Mouse (Mus musculus): ENCODE results near the gene Nup85.
A peak's percentile ranks its signal among the peaks of the same experiment; 100 is the strongest.
"Not testable (repeated sequence)": the region's sequence is repeated elsewhere in the genome, so short reads cannot be mapped to it uniquely, and the experiment has no call there.

Nup85 gene

DNA sequence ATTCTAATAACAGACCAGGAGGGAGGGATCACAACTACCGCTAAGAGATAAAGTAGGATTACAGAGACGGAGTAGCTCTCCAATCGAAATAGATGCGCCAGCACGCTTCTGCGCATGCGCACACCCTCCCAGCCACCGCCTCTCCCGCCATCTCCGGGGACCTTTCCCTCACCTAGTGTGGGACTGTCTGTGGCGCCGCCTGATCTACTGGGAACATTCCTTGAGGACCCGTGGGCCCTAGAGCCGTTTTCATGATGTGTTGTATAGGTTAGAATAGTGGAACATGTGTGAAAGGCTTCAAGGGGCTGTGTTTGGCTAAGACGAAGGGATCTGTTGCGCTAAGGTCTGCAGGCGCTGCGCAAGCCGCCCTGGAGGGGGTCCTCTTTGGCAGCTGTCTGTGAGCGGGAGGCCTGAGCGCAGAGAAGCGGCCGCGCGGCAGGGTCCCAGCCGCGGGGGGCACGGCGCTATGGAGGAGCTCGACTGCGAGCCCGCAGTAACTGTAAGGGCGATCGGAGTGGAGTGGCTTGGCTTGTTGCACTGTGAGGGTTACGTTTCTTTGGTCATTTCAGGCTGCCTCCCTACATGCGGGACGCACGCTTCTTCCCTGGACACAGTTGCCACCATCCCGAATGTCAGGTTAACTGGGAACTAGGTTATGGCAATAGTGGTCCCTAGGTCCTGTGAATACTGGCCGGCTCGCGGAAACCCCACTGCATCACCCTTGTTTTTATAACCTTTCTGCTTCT lies at the start of gene Nup85:
Nup85 (plus strand) TSS at position 371 of the 746 bp plus-strand sequence.
- ATAC-seq (ENCODE audit: insufficient number of reproducible peaks, low FRiP score, low TSS enrichment): peak; percentile 74; the same call in 1 of the 2 replicates

DNA sequence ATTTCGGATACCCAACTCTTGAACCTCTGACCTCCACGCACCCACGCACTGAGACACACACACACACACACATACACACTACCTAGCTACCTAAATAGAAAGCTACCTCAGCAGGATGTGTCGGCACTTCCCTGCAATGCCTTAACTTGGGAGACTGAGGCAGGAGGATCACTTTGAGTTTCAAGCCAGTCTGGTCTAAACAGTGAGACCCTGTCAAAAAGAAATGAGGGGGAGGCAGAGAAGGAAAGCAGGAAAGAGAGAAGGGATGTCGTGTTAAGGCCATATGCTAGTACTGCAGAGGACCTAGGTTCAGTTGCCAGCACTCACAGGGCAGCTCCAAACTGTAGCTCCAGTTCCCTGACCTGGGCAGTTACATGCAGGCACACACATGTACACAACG lies 49.2 kb upstream of the Nup85 start:
- no peak for ATAC-seq (ENCODE audit: insufficient number of reproducible peaks, low FRiP score, low TSS enrichment)

DNA sequence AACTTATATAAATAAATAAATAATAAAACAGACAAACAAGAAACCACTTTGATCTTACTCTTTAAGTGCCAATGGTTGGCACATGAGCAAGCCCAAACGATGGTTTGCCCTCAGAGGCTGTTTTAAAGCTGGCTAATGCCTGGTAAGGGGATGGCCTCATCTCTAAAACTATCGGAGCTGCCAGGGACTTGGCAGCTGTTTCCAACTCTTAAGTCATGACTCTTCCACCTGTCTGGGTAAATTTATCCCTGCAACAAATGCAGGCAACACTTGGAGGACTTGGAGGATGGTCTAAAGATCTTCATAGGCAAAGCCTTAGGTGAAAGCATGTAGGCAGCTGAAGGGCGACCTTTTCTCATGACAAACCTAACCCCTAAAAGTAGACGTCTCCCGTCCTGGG lies 47.3 kb upstream of the Nup85 start:
- no peak for ATAC-seq (ENCODE audit: insufficient number of reproducible peaks, low FRiP score, low TSS enrichment)

DNA sequence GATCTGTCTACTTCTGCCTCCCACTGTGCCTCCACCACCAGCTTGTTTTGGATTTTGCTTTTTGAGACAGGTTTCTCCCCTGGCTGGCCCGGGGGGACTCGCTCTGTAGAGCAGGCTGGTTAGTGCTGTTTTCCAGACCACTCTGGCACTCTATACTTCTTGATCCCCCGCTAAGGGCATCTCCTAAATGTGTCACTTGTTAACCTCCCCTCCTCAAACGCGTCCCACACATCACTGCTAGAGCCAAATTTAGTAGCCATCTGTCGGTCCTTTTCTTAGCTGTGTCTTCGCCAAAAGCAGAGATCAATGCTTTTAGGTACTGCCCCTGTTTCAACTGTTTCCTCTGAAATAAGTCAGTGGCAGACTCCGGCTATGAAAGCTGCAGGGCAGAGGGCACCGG lies 45.5 kb upstream of the Nup85 start:
- no peak for ATAC-seq (ENCODE audit: insufficient number of reproducible peaks, low FRiP score, low TSS enrichment)

DNA sequence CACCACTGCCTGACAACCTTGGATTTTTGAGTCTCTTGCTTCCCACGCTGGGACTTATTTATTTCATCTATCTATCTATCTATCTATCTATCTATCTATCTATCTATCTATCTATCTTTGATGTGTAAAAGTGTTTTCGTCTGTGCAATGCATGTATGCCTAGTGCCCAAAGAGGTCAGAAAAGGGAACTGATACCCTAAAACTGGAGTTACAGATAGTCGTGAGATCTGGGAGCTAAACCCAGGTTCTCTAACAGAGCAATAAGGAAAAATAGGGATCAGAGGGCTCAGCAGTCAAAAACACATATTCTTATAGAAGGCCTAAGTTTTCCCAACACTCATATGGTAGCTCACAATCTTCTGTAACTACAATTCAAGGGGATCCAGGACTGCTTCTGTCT lies 44.7 kb upstream of the Nup85 start:
- ATAC-seq (ENCODE audit: insufficient number of reproducible peaks, low FRiP score, low TSS enrichment): no peak

DNA sequence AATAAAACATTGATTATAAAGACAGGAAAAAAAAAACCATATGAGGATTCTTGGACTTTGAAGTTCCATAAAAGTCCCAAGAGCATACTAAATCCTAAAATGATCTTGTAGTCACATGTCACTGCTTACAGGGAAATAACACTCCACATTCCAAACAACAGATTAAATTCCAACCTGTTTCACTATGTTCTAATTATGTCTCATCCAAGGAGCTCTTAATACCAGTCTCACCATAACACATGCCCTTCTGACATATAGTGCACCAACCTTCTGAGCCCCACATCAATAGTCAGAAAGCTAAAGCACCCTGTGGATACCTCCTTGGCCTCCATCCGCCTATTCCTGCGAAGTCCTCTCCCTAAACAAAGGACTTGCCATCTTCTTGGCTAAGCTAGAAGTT lies 44.0 kb upstream of the Nup85 start:
- ATAC-seq (ENCODE audit: insufficient number of reproducible peaks, low FRiP score, low TSS enrichment): no peak

DNA sequence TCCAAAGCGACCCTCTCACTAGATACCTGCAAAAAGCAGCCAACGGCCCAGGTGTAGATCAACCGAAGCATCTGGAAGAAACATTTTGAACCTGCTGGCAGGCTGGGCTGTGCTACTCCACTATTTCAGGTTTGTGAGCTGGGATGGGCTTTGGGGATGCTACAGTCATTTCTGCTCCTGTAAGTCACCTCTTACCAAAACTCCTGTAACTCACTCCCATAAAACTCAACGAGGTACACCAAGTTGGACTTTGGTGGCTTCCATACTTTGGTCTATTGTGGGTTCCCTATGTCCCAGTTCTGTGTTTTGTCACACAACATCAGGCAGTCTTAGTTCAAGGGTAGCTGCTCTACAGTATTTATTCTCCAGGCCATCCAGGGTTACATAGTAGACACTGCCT lies 43.2 kb upstream of the Nup85 start:
- ATAC-seq (ENCODE audit: insufficient number of reproducible peaks, low FRiP score, low TSS enrichment): no peak

DNA sequence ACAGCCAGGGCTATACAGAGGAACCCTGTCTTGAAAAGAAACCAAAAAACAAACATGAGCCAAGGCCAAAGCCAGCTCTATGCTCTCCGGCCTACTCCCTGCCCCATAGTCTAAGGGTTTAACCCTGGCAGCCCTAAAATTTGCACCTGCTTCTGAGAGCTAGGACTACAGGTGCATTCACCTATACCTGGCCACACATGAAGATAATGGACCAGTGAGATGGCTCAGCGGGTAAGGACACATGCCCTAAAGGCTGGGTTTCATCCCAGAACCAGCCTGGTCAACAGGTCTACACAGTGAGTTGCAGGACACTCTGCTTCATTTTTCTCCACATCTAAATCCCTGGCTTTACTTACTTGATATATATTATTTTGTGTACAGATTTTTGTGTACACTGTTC lies 42.0 kb upstream of the Nup85 start:
- ATAC-seq (ENCODE audit: insufficient number of reproducible peaks, low FRiP score, low TSS enrichment): no peak

DNA sequence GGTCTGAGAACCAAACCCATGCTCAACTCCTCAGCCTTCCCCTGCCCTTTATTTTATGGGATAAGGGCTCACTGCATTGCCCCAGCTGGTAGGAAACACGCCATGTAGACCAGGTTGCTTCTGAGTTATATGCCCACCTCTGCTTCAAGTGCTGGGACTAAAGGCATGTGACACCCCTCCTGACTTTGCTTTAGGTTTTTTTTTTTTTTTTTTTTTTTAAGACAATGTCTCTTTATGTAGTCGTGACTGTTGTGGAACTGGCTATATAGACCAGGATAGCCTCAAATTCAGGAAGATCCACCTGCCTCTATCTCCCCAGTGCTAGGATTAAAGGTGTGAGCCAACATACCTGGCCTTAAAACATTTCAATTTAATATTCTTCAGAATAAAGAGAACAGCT lies 41.5 kb upstream of the Nup85 start:
- ATAC-seq (ENCODE audit: insufficient number of reproducible peaks, low FRiP score, low TSS enrichment): no peak

DNA sequence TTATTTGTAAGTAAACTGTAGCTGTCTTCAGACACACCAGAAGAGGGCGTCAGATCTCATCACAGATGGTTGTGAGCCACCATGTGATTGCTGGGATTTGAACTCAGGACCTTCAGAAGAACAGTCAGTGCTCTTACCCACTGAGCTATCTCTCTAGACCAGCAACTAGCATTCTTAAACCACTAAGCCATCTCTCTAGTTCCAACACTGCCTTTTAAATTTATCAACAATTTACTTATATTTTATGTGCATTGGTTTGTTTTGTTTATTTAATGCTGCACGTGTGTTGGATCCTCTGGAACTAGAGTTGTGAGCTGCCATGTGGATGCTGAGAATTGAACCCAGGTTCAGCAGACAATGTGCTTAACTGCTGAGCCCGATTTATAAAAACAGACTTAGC lies 37.8 kb upstream of the Nup85 start:
- not testable (repeated sequence) for ATAC-seq (ENCODE audit: insufficient number of reproducible peaks, low FRiP score, low TSS enrichment)

DNA sequence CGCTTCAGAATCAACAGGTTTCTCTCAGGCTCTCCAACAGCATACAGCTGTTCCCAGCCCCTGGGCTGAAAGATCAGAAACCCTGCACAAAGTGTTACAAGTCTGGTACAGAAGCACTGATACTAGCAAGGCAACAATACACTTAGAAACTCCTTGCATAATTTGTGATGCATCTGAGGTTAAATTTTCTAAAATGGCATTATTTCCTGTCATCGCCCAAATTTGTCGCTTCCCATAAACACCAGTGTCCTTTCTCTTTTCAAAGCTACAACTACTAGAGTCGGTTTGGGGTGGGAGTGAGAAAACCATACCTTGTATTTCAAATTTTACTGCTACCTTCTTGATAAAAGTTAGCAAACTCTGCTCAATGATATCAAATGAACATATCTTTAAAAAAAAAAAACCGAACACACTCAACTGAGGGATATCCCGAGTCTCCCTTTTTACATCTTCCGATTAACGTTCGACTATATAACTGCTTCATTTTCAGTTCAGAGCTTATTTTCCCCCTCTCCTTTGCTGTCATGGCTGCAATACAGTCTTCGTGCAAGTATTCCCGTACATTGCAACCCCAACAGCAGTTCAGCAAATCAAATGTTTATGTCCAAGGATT lies 29.4 kb upstream of the Nup85 start:
- ATAC-seq (ENCODE audit: insufficient number of reproducible peaks, low FRiP score, low TSS enrichment): no peak

DNA sequence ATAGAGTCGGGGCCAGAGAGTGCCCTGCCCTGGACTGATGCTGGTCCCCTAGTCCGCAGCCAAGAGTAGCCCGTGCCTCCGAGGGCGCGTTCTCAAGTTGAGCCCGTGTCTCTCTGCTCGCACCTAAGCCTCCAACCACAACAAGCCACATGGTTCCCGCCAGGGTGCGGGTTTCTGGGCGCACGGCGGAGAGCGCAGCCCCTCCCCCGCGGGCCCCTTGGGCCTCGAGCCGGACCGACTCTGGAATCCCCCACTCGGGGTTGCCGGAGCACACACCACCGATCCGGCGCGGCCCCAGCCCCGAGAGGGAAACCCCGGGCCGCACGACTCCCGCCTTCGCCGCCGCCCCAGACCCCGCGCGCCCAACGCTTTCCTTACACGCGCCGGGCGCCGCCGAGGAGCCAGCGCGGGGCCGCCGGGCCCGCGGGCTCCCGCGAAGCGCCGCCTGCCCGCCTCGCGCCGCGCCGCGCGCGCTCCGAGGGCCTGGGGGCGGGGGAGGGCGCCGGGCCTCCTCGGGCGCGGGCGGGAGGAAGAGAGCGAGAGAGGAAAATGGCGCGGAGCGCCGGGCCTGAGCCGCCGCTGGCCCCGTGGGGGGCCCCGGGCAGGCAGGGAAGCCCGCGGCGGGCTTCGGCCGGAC lies 28.7 kb upstream of the Nup85 start:
- ATAC-seq (ENCODE audit: insufficient number of reproducible peaks, low FRiP score, low TSS enrichment): peak; percentile 76; the same call in 1 of the 2 replicates

DNA sequence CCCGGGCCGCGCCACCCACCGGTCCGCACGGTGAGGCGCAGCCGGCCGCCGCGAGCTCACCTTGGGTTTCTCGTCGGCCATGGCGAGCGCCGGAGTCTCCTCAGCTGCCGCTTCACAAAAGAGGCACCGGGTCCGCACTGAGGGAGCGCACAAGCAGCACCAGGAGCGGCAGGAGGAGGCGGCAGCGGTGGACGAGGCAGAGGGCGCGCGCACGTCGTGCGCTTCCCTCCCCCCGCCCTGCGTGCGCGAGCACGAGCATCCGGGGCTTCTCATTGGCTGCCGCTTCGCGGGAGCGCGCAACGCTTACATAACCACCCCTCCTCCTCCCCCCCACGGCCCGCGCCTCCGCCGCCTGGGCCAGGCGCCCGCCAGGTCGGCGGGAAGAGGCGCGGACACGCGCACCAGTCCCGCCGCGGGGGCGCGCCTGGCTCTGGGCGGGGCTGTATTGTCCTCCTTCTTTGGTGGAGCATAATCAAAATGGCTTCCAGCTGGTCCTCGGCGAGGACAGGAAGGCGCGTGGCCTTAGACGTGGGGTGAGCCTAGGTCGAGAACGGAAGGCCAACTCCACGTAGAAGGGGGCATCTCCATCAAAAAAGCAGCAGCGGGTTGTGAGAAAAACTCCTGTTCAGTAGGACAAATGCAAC lies 28.1 kb upstream of the Nup85 start, which contains the start of gene Sumo2:
Sumo2 (minus strand) TSS at position 239 of the 644 bp plus-strand sequence.
- ATAC-seq (ENCODE audit: insufficient number of reproducible peaks, low FRiP score, low TSS enrichment): peak; percentile 88; the same call in 1 of the 2 replicates

DNA sequence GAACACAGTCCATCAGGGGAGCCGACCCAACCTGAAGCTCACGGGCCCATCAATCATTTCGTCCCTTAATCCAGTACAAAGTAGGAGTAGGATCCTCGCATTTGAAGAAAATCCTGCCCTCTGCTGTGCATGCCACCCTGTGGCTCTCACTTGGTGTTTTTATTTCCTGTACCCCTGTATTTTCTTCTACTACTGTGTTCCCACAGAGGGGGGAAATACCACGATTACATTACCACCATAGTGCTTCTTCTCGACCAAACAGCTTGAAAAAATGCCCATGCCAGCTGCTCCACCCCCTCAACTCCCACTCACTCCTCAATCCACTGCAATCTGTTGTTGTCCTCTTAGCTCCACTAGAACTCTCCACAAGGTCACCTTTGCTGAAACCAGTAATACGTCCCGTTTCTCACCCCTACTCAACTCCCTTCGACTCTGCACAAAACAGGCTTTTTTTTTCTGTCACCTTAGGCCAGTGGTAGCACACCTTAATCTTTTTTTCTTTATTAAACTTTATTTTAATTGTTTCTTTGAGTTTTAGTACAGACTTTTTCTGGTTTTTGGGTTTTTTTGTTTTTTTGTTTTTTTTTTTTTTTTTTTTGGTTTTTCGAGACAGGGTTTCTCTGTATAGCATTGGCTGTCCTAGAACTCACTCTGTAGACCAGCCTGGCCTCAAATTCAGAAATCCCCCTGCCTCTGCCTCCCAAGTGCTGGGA lies 27.2 kb upstream of the Nup85 start:
- ATAC-seq (ENCODE audit: insufficient number of reproducible peaks, low FRiP score, low TSS enrichment): no peak

DNA sequence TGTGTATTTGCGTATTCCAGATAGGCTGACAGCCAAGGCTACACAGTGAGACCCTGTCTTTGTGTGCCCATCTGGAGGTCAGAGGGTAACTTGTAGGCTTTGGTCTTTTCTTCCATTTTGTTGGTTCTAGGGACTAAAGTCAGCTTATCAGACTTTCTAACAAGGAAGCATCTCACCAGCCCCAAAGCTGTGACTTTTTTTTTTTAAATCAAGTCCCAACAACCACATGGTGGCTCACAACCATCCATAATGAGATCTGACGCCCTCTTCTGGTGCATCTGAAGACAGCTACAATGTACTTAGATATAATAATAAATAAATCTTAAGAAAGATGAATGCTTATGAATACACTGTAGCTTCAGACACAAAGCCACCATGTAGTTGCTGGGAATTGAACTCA lies 26.2 kb upstream of the Nup85 start:
- no peak for ATAC-seq (ENCODE audit: insufficient number of reproducible peaks, low FRiP score, low TSS enrichment)

DNA sequence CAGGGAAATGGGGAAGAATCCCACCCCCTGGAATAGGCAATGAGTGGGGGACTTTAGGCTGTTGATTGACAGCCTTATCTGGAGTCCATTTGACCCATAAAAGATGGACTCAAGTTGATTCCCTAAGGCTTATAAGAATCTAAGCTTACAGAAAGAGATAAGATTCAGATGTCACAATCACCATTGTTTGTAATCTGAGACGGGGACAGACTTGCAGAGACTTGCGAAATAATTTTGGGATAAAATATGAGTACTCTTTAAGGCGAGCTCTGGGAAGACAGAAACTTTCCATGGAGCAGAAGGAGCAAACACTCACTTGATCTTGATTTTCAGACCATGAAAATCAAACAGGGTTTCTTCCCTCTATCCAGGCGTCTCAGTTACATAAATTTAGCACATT lies 20.7 kb upstream of the Nup85 start:
- no peak for ATAC-seq (ENCODE audit: insufficient number of reproducible peaks, low FRiP score, low TSS enrichment)

DNA sequence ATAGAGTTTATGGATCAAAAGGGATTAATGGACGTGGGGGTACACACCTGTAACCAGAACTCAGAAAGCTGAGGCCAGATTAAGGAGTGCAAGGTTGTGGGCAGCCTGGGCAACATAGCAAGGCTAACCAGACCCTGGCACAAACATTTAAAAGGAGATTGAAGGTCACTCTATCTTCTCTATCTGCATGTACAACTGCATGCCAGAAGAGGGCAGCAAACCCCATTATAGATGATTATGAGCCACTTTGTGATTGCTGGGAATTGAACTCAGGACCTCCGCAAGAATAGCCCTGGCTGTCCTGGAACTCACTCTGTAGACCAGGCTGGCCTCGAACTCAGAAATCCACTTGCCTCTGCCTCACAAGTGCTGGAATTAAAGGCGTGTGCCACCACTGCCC lies 11.5 kb upstream of the Nup85 start:
- ATAC-seq (ENCODE audit: insufficient number of reproducible peaks, low FRiP score, low TSS enrichment): no peak

DNA sequence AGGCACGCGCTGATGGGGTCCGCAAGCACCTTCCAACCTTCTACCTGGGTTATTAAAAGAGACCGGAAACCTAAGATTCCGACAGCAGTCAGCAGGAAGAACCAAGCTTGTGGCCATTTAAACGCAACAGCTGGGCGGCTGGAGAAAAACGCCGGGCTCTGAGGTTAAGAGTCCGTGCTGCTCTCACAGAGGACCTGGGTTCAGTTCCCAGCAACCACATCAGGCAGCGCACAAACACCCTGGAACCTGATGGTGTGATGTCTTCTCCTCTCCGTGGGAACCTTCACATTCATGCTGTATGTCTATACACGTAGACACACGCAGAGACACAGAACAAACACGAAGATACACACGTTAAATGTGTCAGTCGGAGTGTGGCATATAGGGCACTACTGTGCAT lies 8.5 kb upstream of the Nup85 start:
- no peak for ATAC-seq (ENCODE audit: insufficient number of reproducible peaks, low FRiP score, low TSS enrichment)

DNA sequence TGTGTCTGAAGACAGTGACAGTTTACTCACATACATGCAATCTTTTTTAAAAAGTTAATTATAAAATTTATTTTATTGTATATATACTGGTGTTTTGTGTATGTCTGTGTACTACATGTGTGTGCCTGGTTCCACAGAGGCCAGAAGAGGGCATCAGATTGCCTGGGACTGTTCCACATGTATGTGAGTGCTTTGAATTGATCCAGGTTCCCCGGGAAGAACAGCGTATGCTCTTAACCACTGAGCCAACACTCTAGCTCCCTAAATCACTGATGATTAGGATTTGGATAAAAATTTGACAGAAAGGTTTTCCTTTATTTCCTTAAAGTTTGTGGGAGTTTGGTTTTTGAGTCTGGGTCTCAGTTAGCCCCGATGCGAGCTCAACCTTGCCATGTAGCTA lies 828 bp upstream of the Nup85 start:
- ATAC-seq (ENCODE audit: insufficient number of reproducible peaks, low FRiP score, low TSS enrichment): no peak

DNA sequence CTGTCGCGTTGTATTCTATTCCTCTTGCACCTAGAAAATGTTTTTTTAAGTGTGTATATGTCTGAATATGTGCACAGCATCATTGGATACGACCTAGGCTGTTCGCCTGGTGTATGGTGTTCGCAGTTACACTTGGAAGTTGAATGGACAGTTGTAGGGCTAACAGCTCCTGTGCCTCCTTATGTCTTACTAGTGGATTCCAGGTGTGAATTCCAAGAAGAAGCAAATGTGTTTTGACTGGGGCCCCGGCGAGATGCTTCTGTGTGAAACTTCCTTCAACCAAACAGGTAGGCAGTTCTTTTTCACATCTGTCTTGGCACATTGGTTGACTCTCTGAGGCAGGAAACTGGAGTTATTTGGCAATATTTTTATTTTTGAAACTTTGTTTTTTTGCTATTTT lies 727 bp downstream of the Nup85 start:
- ATAC-seq (ENCODE audit: insufficient number of reproducible peaks, low FRiP score, low TSS enrichment): no peak

DNA sequence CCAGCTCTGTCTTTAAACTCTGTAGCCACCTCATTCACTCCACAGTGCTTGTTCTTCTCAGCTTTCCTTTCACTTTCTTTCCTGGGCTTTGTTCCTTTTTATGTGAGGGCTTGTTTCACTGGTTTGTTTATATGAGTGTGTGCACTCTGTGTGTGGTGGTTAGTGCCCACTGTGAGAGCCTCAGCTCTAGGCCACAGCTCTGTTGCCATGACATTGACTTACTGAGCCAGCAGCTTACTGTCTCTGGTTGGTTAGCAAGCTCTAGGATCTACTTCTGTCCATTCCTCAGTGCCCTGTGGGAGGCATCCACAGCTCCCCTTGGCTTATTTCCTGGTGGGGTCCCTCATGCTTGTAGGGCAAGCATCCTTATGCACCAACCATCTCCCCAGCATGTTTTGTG lies 14.8 kb downstream of the Nup85 start:
- ATAC-seq (ENCODE audit: insufficient number of reproducible peaks, low FRiP score, low TSS enrichment): no peak

All from cerebellum, adult (tissue).